Mouse (Mus musculus) heart, embryonic 11.5 days (tissue): ENCODE results near the gene Ciao2a. TPM values are rescaled to one million over a fixed set of nuclear protein-coding genes. Genes with fewer than 3 reads are reported as not detected.

Experiments used
- ATAC-seq: fragments of 200-750 bp; cut with Nextera tagmentation; replicated peaks from 2 replicates; pipeline ENCODE4 v1.8.0; 2017; ENCODE audit warnings: moderate library complexity; ENCODE audit not compliant: insufficient number of reproducible peaks, low FRiP score, low TSS enrichment
- H3K27ac ChIP-seq: fragments of 300-500 bp; sonication (generic); 2 replicates; pipeline ENCODE4 v1.5.1; 2014; ENCODE audit warnings: mild to moderate bottlenecking, low read depth, low read length
- H3K27me3 ChIP-seq: fragments of 300-500 bp; sonication (generic); 2 replicates; pipeline ENCODE4 v1.6.1; 2014; ENCODE audit warnings: mild to moderate bottlenecking, low read length, mixed read lengths; ENCODE audit not compliant: control insufficient read depth, insufficient read depth
- H3K36me3 ChIP-seq: fragments of 300-500 bp; sonication (generic); 2 replicates; pipeline ENCODE4 v1.6.1; 2014; ENCODE audit warnings: mild to moderate bottlenecking, low read length, moderate library complexity, mixed read lengths; ENCODE audit not compliant: control insufficient read depth, insufficient read depth
- H3K4me1 ChIP-seq: fragments of 300-500 bp; sonication (generic); 2 replicates; pipeline ENCODE4 v1.6.1; 2014; ENCODE audit warnings: low read length; ENCODE audit not compliant: control insufficient read depth, insufficient read depth
- H3K4me2 ChIP-seq: fragments of 300-500 bp; sonication (generic); 2 replicates; pipeline ENCODE4 v1.6.1; 2014; ENCODE audit warnings: mild to moderate bottlenecking, moderate library complexity
- H3K4me3 ChIP-seq: fragments of 300-500 bp; sonication (generic); 2 replicates; pipeline ENCODE4 v1.5.1; 2014; ENCODE audit warnings: low read depth, low read length
- H3K9ac ChIP-seq: fragments of 300-500 bp; sonication (generic); 2 replicates; pipeline ENCODE4 v1.6.1; 2014; ENCODE audit warnings: mild to moderate bottlenecking, low read depth, low read length, moderate library complexity
- H3K9me3 ChIP-seq: fragments of 300-500 bp; sonication (generic); replicated peaks from 2 replicates; pipeline ENCODE4 v1.6.1; 2016; ENCODE audit warnings: low read length; ENCODE audit not compliant: control insufficient read depth
- WGBS: fragments of 180-500 bp; shearing (Covaris S2); extraction: QIAGEN DNeasy Blood & Tissue Kit; methylation state at CpG from one replicate; pipeline ENCODE4 v1.1.7; 2014; ENCODE audit not compliant: insufficient replicate concordance; 5-methylcytosine and 5-hydroxymethylcytosine counted together
- polyA plus RNA-seq: library from polyadenylated mRNA; unstranded; fragments of >200 nt; fragmentation: Nextera tagmentation; extraction: Ambion mirVana; gene quantifications from 2 replicates; pipeline ENCODE4 v1.2.1, GENCODE M21; 2014

Gene Ciao2a
- polyA plus RNA-seq, 1 experiment from 2014 or later = 178 TPM

DNA sequence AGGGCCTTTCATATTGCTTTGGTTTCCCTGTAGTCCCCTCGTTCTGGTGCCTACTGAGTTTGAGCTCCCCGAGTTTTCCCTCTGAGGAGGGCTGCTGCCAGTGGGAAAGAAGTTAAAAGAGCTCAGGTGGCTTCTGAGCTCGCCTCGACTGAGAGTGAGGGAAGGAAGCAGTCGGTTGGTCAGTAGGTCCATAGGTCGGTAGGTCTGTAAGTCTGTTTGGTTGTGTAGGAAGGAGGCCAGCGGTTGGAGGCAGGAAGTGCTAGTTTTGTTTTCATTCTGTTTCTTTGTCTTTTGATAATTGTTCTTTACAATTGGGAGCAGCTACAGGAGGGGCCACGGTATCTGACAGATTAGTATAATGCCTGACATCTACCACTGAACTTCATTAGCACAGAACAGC, 16.3 kb upstream of the Ciao2a start:
- WGBS = 63% methylated on average over 8 of the region's 8 CpGs
- H3K27ac ChIP-seq = no peak overlapping the region
- H3K4me1 ChIP-seq = no peaks in the 10 kb centered on the region
- no peak overlapping the region for H3K9ac ChIP-seq
- H3K27me3 ChIP-seq = no peaks in the 10 kb centered on the region
- H3K4me2 ChIP-seq = no peak overlapping the region
- H3K9me3 ChIP-seq = no peaks in the 10 kb centered on the region
- H3K4me3 ChIP-seq = no peak overlapping the region
- no peak for ATAC-seq
- peaks cover 3% of the 10 kb centered on the region for H3K36me3 ChIP-seq

DNA sequence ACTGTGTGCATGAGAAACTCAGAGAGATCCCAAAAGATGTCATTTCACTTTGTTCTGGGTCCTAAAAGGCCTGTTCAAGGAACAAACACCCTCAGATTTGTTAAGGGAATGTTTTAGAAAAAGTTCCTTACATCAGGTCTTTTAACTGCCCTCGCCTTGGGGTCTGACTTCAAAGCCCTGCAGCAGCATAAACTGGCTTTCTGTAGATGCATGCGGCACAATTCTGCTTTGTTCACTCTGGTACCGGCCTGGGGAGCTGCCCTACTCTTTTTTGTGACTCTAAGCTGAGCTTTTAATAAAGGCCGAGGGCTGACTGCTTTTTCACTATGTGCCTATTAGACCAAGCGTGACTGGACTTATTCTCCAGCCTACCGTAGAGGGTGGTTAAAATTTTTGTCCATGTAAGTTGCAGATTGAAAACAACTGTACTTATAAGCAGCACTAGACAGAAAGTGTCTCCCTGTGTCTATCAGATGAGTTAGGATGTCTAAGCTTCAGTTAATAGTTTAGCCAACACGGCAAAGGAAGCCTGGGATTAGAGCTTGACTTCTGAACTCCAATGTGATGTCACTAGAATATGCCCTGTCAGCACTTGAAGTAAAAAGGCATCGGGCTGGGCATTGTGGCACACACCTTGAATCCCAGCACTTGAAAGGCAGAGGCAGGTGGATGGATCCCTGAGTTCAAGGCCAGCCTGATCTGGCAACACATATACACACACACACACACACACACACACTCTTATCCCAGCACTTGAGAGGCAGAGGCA, 15.6 kb upstream of the Ciao2a start:
- Histone ChIP-seq H3K27ac (no peak overlapping the region), H3K36me3 (peaks cover 3% of the 10 kb centered on the region; the same call in 1 of the 2 replicates), H3K27me3 (no peaks in the 10 kb centered on the region), H3K4me1 (no peaks in the 10 kb centered on the region), H3K4me2 (no peak overlapping the region), H3K9ac (no peak overlapping the region), H3K4me3 (no peak overlapping the region), H3K9me3 (no peaks in the 10 kb centered on the region)
- no peak for ATAC-seq
- WGBS = 80% methylated on average over 8 of the region's 8 CpGs

DNA sequence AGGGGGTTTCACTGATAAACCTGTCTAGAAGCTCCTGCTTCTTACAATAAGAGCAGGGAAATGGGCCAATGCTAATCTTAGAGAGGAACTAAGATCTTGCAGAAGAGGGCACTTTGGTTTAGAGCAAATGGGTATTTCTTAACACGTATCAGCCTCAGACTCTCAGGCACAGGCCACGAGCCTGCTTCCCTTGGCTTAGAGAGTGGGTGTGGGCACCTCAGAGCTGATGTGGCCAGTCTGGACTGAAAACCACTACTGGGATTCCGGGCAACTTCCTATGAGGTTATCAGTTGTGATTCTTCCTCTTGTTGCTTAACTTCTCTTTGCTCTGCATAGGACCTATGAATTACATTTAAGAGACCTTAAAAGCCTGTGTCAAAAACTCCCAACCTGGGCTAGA, 12.1 kb upstream of the Ciao2a start:
- WGBS = 81% methylated on average over 3 of the region's 3 CpGs

DNA sequence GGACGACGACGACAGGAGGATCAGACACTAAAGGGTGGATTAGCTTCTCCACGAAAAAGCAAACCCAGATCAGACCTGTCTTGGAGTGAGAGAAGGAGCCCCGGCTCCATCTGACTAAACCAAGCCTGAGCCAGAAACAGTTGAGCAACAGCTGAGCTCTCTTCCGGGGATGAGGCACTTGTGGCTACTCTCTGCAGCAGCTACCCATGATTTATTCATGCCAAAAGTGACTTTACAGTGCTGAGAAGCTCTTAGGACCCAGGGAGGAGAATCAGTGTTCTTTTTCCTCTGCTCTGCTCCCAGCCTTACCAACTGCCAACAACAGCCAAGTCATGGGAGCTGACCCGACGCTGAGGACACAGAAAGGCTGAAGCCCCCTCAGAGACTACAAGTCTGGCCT, 9.5 kb upstream of the Ciao2a start:
- H3K9me3 ChIP-seq = no peaks in the 10 kb centered on the region
- H3K27me3 ChIP-seq = no peaks in the 10 kb centered on the region
- ATAC-seq = no peak
- peaks cover 3% of the 10 kb centered on the region; the same call in 1 of the 2 replicates for H3K36me3 ChIP-seq
- H3K27ac ChIP-seq = no peak overlapping the region
- no peak overlapping the region for H3K4me2 ChIP-seq
- H3K4me1 ChIP-seq = no peaks in the 10 kb centered on the region
- no peak overlapping the region for H3K9ac ChIP-seq
- no peak overlapping the region for H3K4me3 ChIP-seq
- 59% methylated on average over 8 of the region's 8 CpGs for WGBS

More for the DNA sequence above, 12.1 kb upstream of the Ciao2a start:
- Histone ChIP-seq H3K27me3 (no peaks in the 10 kb centered on the region), H3K4me1 (no peaks in the 10 kb centered on the region), H3K4me2 (no peak overlapping the region), H3K36me3 (peaks cover 3% of the 10 kb centered on the region; the same call in 1 of the 2 replicates), H3K9me3 (no peaks in the 10 kb centered on the region), H3K27ac (no peak overlapping the region), H3K4me3 (no peak overlapping the region), H3K9ac (no peak overlapping the region)
- ATAC-seq = no peak

DNA sequence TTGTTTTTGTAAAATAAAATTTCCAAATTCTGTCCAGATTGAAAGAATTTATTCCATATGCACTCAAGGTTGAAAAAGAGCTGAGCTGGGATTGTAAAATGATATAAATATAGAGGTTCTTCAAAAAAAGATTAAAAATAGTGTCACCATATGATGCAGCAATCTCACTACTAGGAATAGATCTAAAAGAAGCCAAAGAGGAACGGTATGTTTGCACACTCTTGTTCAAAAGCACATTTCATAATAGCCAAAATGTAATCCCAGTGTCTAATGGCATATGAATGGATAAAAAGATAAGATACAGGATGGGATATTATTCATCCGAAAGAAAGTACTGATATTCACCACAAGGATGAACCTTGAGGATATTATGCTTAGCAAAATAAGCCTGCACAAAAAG, 6.9 kb upstream of the Ciao2a start:
- Histone ChIP-seq H3K4me2 (no peak overlapping the region), H3K4me1 (peaks cover 6% of the 10 kb centered on the region; the same call in 1 of the 2 replicates), H3K27ac (no peak overlapping the region), H3K9ac (no peak overlapping the region), H3K4me3 (no peak overlapping the region), H3K27me3 (no peaks in the 10 kb centered on the region), H3K9me3 (no peaks in the 10 kb centered on the region), H3K36me3 (no peaks in the 10 kb centered on the region)
- WGBS = 90% methylated on average over 2 of the region's 2 CpGs
- ATAC-seq = no peak

DNA sequence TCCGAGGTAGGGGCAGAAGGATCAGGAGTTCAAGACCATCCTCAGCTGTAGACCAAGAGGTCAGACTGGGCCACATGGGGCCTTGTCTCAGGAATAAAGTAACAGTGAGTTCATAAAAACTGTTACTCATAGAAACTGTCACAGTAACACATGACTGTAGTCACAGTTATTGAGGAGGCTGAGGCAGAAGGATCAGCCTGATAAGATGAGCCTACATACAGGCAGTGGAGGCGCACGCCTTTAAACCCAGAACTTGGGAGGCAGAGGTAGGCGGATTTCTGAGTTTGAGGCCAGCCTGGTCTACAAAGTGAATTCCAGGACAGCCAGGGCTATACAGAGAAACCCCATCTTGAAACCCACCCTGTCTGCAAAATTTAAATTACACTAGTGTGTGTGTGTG, 6.3 kb upstream of the Ciao2a start:
- 78% methylated on average over 4 of the region's 4 CpGs for WGBS
- Histone ChIP-seq H3K9me3 (no peaks in the 10 kb centered on the region), H3K27me3 (no peaks in the 10 kb centered on the region), H3K27ac (no peak overlapping the region), H3K36me3 (no peaks in the 10 kb centered on the region), H3K4me2 (no peak overlapping the region), H3K9ac (no peak overlapping the region), H3K4me3 (no peak overlapping the region), H3K4me1 (peaks cover 7% of the 10 kb centered on the region)
- ATAC-seq = no peak

DNA sequence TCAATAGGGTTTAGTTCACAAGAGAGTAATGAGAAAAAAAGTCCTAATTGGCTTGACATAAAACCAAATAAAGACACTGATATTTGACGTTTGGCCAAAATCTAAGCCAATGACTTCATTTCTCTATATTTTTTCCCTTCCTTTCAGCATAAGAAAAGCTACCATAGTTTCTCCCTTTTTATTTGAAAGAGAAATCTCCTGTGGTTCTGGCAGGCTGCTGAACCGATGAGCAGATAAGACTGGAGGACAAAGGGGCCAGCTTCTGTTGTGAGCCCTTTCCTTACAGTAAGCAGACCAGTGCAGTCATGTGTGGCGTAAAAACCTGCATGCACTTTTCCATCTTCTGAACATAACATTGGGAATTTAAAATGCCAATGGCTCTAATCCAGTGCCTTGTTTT, 5.5 kb upstream of the Ciao2a start:
- H3K27ac ChIP-seq = no peak overlapping the region
- no peak for ATAC-seq
- WGBS = 62% methylated on average over 3 of the region's 3 CpGs
- H3K9me3 ChIP-seq = no peaks in the 10 kb centered on the region
- H3K4me3 ChIP-seq = no peak overlapping the region
- H3K36me3 ChIP-seq = no peaks in the 10 kb centered on the region
- H3K4me2 ChIP-seq = no peak overlapping the region
- peaks cover 14% of the 10 kb centered on the region for H3K4me1 ChIP-seq
- no peaks in the 10 kb centered on the region for H3K27me3 ChIP-seq
- H3K9ac ChIP-seq = no peak overlapping the region

DNA sequence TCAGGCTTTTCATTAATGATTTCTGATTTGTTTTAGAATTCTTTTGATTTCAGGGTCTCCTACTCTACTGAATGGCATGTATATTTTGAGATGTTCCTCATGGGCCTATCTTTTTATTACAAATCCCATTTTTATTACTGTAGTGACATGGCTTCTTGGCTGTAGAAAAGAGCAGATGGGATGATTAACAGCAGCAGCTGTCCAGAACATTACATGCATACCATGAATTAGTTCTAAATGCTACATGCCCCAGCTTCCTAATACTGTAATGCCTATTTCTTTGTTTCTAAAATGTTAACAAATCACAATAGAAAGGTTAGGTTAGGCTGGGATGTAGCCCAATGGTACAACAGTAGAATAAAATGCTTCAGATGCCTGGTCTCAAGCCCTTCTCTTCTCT, 5.0 kb upstream of the Ciao2a start:
- H3K4me2 ChIP-seq = no peak overlapping the region

DNA sequence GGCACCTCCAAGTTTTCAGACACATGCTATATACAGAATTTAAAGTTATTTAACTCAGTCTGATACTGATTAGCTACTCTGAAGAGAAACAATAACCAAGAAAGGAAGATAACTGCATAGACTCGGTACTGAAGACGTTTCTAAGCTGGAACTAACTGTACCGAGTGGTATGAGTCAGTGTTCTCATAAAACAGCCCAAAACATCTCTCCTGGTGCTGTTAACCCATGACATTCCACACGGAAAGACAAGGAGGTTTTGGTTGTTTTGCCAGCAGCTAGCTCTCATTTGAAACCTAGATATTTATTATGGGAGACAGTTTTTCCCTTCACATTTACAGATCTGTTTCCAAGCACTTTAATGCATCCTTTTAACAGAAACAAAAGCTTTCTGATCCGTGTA, 2.8 kb upstream of the Ciao2a start:
- Histone ChIP-seq H3K4me3 (peak overlapping the region; percentile 75), H3K9ac (peak overlapping the region; percentile 80; the same call in 1 of the 2 replicates), H3K4me1 (peaks cover 22% of the 10 kb centered on the region), H3K27me3 (no peaks in the 10 kb centered on the region), H3K36me3 (no peaks in the 10 kb centered on the region), H3K27ac (no peak overlapping the region; the same call in 1 of the 2 replicates), H3K9me3 (no peaks in the 10 kb centered on the region), H3K4me2 (peak overlapping the region; percentile 71)
- WGBS = 15% methylated on average over 5 of the region's 5 CpGs
- ATAC-seq = no peak

More for the DNA sequence above, 5.0 kb upstream of the Ciao2a start:
- ATAC-seq = no peak
- Histone ChIP-seq H3K27ac (no peak overlapping the region), H3K27me3 (no peaks in the 10 kb centered on the region), H3K36me3 (no peaks in the 10 kb centered on the region), H3K9me3 (no peaks in the 10 kb centered on the region), H3K9ac (no peak overlapping the region), H3K4me1 (peaks cover 14% of the 10 kb centered on the region), H3K4me3 (no peak overlapping the region)
